Mouse (Mus musculus) forebrain, embryonic 15.5 days (tissue): ENCODE results near the gene Fnbp4. TPM values are rescaled to one million over a fixed set of nuclear protein-coding genes. Genes with fewer than 3 reads are reported as not detected.

Experiments used
- polyA plus RNA-seq: library from polyadenylated mRNA; unstranded; fragments of >200 nt; fragmentation: Nextera tagmentation; extraction: Ambion mirVana; gene quantifications from 2 replicates; pipeline ENCODE4 v1.2.1, GENCODE M21; 2015

Gene Fnbp4
- polyA plus RNA-seq, 1 experiment from 2014 or later: 117 TPM

Other genes with a start within 250 kb of the Fnbp4 start
- gene Ptprj, start 164.7 kb upstream of the Fnbp4 start, polyA plus RNA-seq: 3.3 and 3.7 TPM in 2 replicates
- gene Nup160, start 68.2 kb upstream of the Fnbp4 start, polyA plus RNA-seq: 27.8 and 31.1 TPM in 2 replicates
- 0.38 and 0.97 TPM in 2 replicates for gene Agbl2, start 37.4 kb downstream of the Fnbp4 start, polyA plus RNA-seq
- 266 and 283 TPM in 2 replicates for gene Mtch2, start 101.8 kb downstream of the Fnbp4 start, polyA plus RNA-seq
- gene C1qtnf4, start 140.5 kb downstream of the Fnbp4 start, polyA plus RNA-seq: 68.5 and 70.6 TPM in 2 replicates
- 58.7 and 63.8 TPM in 2 replicates for gene Kbtbd4, start 159.4 kb downstream of the Fnbp4 start, polyA plus RNA-seq
- gene Ndufs3, start 159.5 kb downstream of the Fnbp4 start, polyA plus RNA-seq: 213 and 219 TPM in 2 replicates
- 132 and 136 TPM in 2 replicates for gene Celf1, start 195.0 kb downstream of the Fnbp4 start, polyA plus RNA-seq